Mouse (Mus musculus): ENCODE data around the gene Drc1. TPM values are rescaled to one million over a fixed set of nuclear protein-coding genes. Genes with fewer than 3 reads are reported as not detected.
A peak's percentile ranks its signal among the peaks of the same experiment; 100 is the strongest.

Drc1 gene
- total RNA-seq, 2 experiments from 2014 or later: 0.10 to 0.53 TPM

DNA sequence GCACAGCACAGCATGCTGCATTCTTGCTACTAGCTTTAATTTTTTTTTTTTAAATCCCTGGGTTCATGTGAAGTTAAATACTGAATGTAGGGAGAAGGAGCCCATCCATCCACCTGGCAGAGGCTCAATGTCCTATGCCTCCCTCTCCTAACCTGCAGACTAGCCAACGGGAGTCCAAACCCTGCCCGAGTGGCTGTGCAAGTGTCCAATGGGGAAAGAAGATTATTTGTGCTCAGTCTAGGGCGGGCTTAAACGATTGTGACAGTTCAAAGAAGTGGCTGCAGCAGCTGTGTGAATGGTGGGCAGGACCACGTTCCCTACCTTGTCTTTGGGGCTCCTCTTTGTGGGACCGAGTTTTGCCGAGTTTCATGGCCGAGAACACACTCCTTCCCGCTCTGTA lies 125.7 kb downstream of the Drc1 start:
- intact Hi-C loops (cut with DNase I): no loop called here
- DNase-seq: peak; percentile 22 to 25

DNA sequence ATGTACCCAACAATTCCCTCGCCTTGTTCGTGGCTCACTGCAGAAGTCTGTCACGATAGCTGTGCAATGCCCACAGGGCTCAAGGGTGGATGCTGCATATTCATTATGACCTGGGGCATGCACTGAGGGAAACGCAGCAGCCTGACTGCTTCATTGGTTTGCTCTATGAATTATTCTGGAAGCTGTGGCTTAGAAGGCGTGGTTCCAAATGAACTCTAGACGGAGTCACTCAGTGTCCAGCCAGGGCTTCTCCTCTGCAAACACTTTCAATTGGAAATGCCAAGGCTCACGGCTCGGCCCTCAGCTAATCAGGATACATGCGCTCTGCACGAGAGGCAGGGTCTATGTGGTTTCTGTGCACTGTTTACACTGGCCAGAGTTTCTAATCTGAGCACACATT lies 130.3 kb downstream of the Drc1 start:
- intact Hi-C loops (cut with DNase I): no loop called here
- DNase-seq: no peak

DNA sequence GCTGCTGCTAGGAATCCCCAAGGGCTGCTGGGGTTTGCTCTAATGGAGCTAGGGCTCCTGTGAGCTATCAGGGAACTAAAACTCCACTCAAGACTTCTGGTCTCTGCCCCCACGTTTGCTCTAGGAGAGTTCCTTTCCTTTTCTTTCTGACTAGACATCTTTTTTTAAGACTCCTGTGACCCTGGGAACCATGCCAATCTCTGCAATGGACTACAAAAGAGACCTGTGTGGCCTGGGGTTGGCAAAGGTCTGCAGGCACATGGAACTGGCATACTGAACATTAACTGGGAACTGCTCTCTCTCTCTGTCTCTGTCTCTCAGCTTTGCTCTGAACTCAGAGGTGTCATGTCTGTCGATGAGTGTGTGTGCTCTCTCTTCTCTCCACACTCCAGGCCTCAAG lies 134.2 kb downstream of the Drc1 start:
- intact Hi-C loops (cut with DNase I): no loop called here
- no peak for DNase-seq

DNA sequence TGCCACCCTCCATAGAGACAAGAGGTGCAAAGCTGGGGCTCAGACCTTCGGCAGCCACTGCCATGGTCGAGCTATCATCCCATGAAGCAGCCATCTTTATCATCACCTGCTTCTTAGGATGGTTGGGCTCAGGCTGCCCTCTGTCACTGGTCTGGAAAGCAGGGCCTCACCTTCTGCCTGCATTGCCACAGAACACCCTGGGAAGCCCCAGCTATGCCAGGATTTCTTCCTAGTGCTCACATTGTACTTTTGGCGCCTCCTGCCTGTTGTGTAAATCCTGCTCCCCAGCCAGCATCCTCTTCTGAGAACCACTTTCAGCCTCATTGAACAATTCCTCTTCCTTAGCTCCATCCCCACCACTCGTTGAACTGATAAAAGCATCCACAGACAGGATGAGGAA lies 134.7 kb downstream of the Drc1 start:
- intact Hi-C loops (cut with DNase I): no loop called here

More for the DNA sequence above, 134.7 kb downstream of the Drc1 start:
- no peak for DNase-seq

Other genes starting within 250 kb of the Drc1 start
- gene Tyms, start 207.8 kb upstream of the Drc1 start, total RNA-seq (2021): 10 to 100 TPM; 20.2 to 20.5 TPM
- under 1 TPM; 0.22 to 0.26 TPM for gene Garem2, start 176.2 kb upstream of the Drc1 start, total RNA-seq (2021)
- gene 3110082J24Rik, start 175.3 kb upstream of the Drc1 start, total RNA-seq (2021): not detected
- gene Hadha, start 126.2 kb upstream of the Drc1 start, total RNA-seq (2021): 1,000 to 10,000 TPM; 1,297 to 1,510 TPM
- gene Hadhb, start 126.1 kb upstream of the Drc1 start, total RNA-seq (2021): 1,000 to 10,000 TPM; 1,544 to 1,693 TPM
- under 1 TPM; 0.42 to 0.45 TPM for gene Adgrf3, start 75.7 kb upstream of the Drc1 start, total RNA-seq (2021)
- gene Selenoi, start 48.8 kb upstream of the Drc1 start, total RNA-seq (2021): 10 to 100 TPM; 17.4 to 19.8 TPM
- under 1 TPM in 1 of 2 experiments, not detected in 1; 0.02 TPM for gene Otof, start 180.5 kb downstream of the Drc1 start, total RNA-seq (2021)
- gene 1700001C02Rik, start 184.7 kb downstream of the Drc1 start, total RNA-seq (2021): not detected